Mouse (Mus musculus): Measurements from ENCODE around the gene Ager. TPM values are rescaled to one million over a fixed set of nuclear protein-coding genes. Genes with fewer than 3 reads are reported as not detected.

Ager gene
- polyA plus RNA-seq, 1 experiment from 2014 or later: 2.7 TPM

DNA sequence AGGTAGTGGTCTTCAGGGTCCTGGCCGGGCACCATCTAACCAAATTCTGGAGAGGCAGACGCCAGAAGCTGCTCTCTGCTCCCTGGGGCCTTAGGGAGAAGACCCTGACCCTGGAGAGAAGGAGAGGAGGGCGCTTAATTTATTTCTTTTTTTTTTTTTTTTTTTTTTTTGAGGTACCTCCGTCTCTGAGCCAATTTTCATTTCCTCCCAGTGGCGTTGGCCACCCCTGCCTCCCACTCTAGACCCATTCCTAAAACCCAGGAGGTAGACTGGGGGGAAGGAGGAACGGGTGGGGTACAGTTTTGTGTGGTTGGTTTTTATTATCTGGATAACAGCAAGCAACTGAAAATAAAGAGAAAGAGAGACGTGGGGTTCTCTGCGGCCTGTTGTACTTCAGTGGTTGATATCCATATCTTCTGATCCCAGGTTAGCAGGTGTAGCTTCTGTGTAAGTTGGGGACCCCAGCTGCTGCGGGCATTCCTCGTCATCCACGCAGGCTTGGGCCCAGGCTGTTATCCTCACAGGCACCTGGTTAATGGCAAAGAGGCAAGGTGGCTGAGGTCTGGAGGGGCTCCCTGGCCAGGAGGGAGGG, 15.5 kb downstream of the Ager start:
- DNase-seq (ENCODE audit: low spot score) (no peak), ATAC-seq (ENCODE audit: insufficient number of reproducible peaks, low FRiP score, low TSS enrichment, low read depth) (no peak)
- Histone ChIP-seq H3K27ac (replicated peaks; ENCODE audit: low read depth, low read length) (no peak overlapping the region), H3K4me2 (ENCODE audit: low read depth, severe bottlenecking) (no peak overlapping the region; the same call in 1 of the 2 replicates), H3K9me3 (ENCODE audit: control insufficient read depth, low read length) (no peaks in the 10 kb centered on the region), H3K36me3 (ENCODE audit: control insufficient read depth, insufficient read depth, low read length) (peaks cover 25% of the 10 kb centered on the region), H3K9ac (ENCODE audit: low read length) (no peak overlapping the region), H3K27me3 (ENCODE audit: control insufficient read depth, insufficient read depth, low read length) (no peaks in the 10 kb centered on the region), H3K4me3 (ENCODE audit: low read depth, low read length) (no peak overlapping the region), H3K4me1 (ENCODE audit: control insufficient read depth, insufficient read depth, low read length) (no peaks in the 10 kb centered on the region)
- 86% methylated on average over 11 of the region's 11 CpGs for WGBS

DNA sequence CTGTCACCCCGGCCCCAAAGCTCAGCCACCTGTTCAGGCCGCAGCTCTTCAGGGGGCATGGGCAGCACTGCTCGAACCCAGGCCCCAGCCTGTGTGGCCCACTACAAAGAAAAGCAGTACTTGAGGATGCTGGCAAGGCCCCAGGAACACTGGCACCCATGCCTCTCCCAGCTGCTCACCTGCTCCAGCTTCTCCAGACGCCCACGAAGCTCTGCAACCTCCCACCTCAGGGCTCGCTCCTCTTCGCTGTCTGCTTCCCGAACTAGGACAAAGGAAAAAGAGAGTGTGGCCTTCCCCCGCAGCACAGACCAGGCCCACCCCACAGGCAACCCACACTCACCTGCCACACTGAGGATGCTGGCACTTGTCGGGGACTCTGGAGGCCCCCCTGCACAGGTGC, 16.2 kb downstream of the Ager start:
- Histone ChIP-seq H3K4me2 (ENCODE audit: low read depth, severe bottlenecking) (no peak overlapping the region), H3K9ac (ENCODE audit: low read length) (no peak overlapping the region), H3K4me1 (ENCODE audit: control insufficient read depth, insufficient read depth, low read length) (no peaks in the 10 kb centered on the region), H3K9me3 (ENCODE audit: control insufficient read depth, low read length) (no peaks in the 10 kb centered on the region), H3K36me3 (ENCODE audit: control insufficient read depth, insufficient read depth, low read length) (peaks cover 25% of the 10 kb centered on the region), H3K27ac (replicated peaks; ENCODE audit: low read depth, low read length) (no peak overlapping the region), H3K27me3 (ENCODE audit: control insufficient read depth, insufficient read depth, low read length) (no peaks in the 10 kb centered on the region), H3K4me3 (ENCODE audit: low read depth, low read length) (no peak overlapping the region)
- WGBS: 86% methylated on average over 10 of the region's 10 CpGs
- DNase-seq (ENCODE audit: low spot score) (no peak), ATAC-seq (ENCODE audit: insufficient number of reproducible peaks, low FRiP score, low TSS enrichment, low read depth) (no peak)

DNA sequence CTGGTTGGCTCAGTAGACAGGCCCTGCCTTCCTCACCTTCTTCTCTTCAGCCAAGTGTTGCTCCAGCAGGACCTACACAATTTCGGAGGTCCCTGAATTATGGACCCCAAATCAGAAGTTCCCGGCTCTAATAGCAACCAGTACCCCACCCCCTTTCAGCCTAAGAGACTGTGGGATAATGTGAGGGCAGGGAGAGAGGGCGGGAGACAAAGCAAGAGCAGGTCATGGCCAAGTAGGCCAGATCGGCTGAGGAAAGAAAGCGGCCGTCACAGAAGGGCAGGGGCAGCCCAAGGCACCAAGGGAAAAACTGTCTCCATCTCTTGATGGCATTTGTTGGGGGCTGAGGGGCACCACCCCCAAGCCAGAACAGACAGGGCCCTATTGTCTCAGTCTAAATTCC, 18.2 kb downstream of the Ager start, which contains the start of gene Egfl8:
TSS of gene Egfl8 (minus strand) at position 101 of the 400 bp plus-strand sequence.
- ATAC-seq (ENCODE audit: insufficient number of reproducible peaks, low FRiP score, low TSS enrichment, low read depth) (no peak), DNase-seq (ENCODE audit: low spot score) (no peak)
- no peak within 1 kb of the TSS for H3K27ac ChIP-seq (replicated peaks; ENCODE audit: low read depth, low read length)
- H3K36me3 ChIP-seq (ENCODE audit: control insufficient read depth, insufficient read depth, low read length): peaks cover 24% of the 10 kb centered on the region
- H3K4me3 ChIP-seq (ENCODE audit: low read depth, low read length): no peak within 1 kb of the TSS
- 83% methylated on average over 6 of the region's 6 CpGs for WGBS
- no peaks in the 10 kb centered on the region for H3K27me3 ChIP-seq (ENCODE audit: control insufficient read depth, insufficient read depth, low read length)
- no peak within 1 kb of the TSS for H3K9ac ChIP-seq (ENCODE audit: low read length)
- no peaks in the 10 kb centered on the region for H3K4me1 ChIP-seq (ENCODE audit: control insufficient read depth, insufficient read depth, low read length)
- no peak within 1 kb of the TSS for H3K4me2 ChIP-seq (ENCODE audit: low read depth, severe bottlenecking)
- H3K9me3 ChIP-seq (ENCODE audit: control insufficient read depth, low read length): no peaks in the 10 kb centered on the region

DNA sequence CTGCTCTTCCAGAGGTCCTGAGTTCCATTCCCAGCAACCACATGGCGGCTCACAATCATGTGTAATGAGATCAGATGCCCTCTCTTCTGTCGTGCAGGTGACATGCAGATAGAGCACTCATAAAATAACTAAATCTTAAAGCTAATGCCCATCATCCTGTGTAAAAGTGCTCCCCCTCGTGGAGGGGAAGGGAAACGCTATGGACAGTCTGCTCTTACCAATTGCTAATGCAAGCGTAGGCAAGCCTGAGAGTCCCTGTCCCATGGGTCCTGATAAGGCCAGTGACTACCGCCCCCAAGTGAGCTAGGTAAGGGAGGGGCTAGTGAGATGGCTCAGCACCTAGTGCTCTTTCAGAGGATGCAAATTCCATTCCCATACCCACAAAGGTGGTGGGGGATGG, 21.3 kb downstream of the Ager start:
- no peak overlapping the region for H3K27ac ChIP-seq (replicated peaks; ENCODE audit: low read depth, low read length)
- ATAC-seq (ENCODE audit: insufficient number of reproducible peaks, low FRiP score, low TSS enrichment, low read depth): no peak
- no peaks in the 10 kb centered on the region for H3K4me1 ChIP-seq (ENCODE audit: control insufficient read depth, insufficient read depth, low read length)
- H3K9me3 ChIP-seq (ENCODE audit: control insufficient read depth, low read length): no peaks in the 10 kb centered on the region
- no peak overlapping the region for H3K4me3 ChIP-seq (ENCODE audit: low read depth, low read length)
- no peak overlapping the region for H3K4me2 ChIP-seq (ENCODE audit: low read depth, severe bottlenecking)
- no peak overlapping the region for H3K9ac ChIP-seq (ENCODE audit: low read length)
- H3K27me3 ChIP-seq (ENCODE audit: control insufficient read depth, insufficient read depth, low read length): no peaks in the 10 kb centered on the region
- peaks cover 2% of the 10 kb centered on the region; the same call in 1 of the 2 replicates for H3K36me3 ChIP-seq (ENCODE audit: control insufficient read depth, insufficient read depth, low read length)
- DNase-seq (ENCODE audit: low spot score): peak; percentile 74
- 21% methylated on average over 6 of the region's 6 CpGs for WGBS

DNA sequence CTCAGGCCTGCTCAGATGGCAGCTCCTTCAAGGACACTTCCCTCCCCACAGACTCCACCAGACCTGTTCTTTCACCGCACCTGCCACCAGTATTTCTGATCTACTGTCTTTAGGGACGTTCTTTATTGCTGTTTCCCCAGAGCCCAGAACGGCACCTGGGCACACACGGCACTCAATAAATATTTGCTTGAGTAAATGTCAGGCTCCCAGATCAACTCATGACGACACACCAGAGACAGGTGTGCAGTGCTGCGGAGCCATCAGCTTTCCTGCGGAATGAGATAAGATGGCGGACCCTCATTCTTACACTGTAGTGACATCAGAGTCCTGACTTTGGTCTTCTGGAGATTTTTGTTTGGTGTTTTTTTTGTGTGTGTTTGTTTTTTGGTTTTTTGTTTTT, 23.3 kb downstream of the Ager start:
- Histone ChIP-seq H3K27me3 (ENCODE audit: control insufficient read depth, insufficient read depth, low read length) (no peaks in the 10 kb centered on the region), H3K36me3 (ENCODE audit: control insufficient read depth, insufficient read depth, low read length) (no peaks in the 10 kb centered on the region), H3K4me2 (ENCODE audit: low read depth, severe bottlenecking) (no peak overlapping the region), H3K4me1 (ENCODE audit: control insufficient read depth, insufficient read depth, low read length) (peaks cover under 1% of the 10 kb centered on the region; the same call in 1 of the 2 replicates), H3K4me3 (ENCODE audit: low read depth, low read length) (no peak overlapping the region), H3K27ac (replicated peaks; ENCODE audit: low read depth, low read length) (no peak overlapping the region), H3K9ac (ENCODE audit: low read length) (no peak overlapping the region), H3K9me3 (ENCODE audit: control insufficient read depth, low read length) (no peaks in the 10 kb centered on the region)
- ATAC-seq (ENCODE audit: insufficient number of reproducible peaks, low FRiP score, low TSS enrichment, low read depth): no peak
- no peak for DNase-seq (ENCODE audit: low spot score)
- WGBS: 86% methylated on average over 8 of the region's 8 CpGs

DNA sequence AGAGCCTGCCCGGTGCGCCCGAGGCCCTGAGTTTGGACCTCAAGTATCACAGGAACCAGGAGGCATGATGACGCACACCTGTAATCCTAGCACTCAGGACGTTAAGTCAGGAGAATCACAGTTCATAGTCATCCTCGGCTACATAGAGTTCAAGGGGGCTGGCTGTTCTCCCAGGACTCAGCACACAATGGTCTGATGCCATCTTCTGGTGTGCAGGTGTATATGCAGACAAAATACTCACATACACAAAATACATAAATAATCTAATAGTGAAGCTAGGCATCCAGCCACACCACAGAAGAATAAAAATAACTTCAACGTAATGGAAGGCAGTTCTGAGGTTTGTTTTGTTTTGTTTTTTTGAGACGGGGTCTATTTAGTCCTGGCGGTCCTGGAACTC, 25.5 kb downstream of the Ager start:
- DNase-seq (ENCODE audit: low spot score): no peak
- WGBS: 85% methylated on average over 9 of the region's 9 CpGs

DNA sequence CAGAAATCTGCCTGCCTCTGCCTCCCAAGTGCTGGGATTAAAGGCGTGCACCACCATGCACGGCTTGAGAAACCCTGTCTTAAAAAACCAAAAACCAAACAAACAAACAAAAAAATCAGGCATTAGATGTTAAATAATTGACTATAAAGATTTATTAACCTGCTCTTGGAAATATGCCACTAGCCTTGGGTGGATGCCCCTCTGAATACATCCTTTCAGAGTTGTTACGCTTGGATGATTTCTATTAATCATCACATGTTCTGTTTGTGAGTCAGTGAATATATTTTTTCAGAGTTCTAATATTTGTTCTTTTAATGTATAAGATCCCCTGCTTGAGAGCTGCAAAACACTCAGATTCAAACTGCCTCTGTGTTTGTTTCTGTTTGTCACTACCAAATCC, 27.3 kb downstream of the Ager start:
- Histone ChIP-seq H3K9ac (ENCODE audit: low read length) (no peak overlapping the region), H3K27me3 (ENCODE audit: control insufficient read depth, insufficient read depth, low read length) (peaks cover 4% of the 10 kb centered on the region), H3K9me3 (ENCODE audit: control insufficient read depth, low read length) (no peaks in the 10 kb centered on the region), H3K4me2 (ENCODE audit: low read depth, severe bottlenecking) (no peak overlapping the region), H3K4me3 (ENCODE audit: low read depth, low read length) (no peak overlapping the region), H3K27ac (replicated peaks; ENCODE audit: low read depth, low read length) (no peak overlapping the region), H3K36me3 (ENCODE audit: control insufficient read depth, insufficient read depth, low read length) (no peaks in the 10 kb centered on the region), H3K4me1 (ENCODE audit: control insufficient read depth, insufficient read depth, low read length) (peaks cover 21% of the 10 kb centered on the region)
- ATAC-seq (ENCODE audit: insufficient number of reproducible peaks, low FRiP score, low TSS enrichment, low read depth): no peak
- DNase-seq (ENCODE audit: low spot score): no peak
- 93% methylated on average over 3 of the region's 3 CpGs for WGBS

More for the DNA sequence above, 25.5 kb downstream of the Ager start:
- ATAC-seq (ENCODE audit: insufficient number of reproducible peaks, low FRiP score, low TSS enrichment, low read depth): no peak
- H3K4me1 ChIP-seq (ENCODE audit: control insufficient read depth, insufficient read depth, low read length): peaks cover 12% of the 10 kb centered on the region
- no peaks in the 10 kb centered on the region for H3K36me3 ChIP-seq (ENCODE audit: control insufficient read depth, insufficient read depth, low read length)
- no peak overlapping the region for H3K4me3 ChIP-seq (ENCODE audit: low read depth, low read length)
- no peaks in the 10 kb centered on the region for H3K9me3 ChIP-seq (ENCODE audit: control insufficient read depth, low read length)
- H3K9ac ChIP-seq (ENCODE audit: low read length): no peak overlapping the region
- H3K4me2 ChIP-seq (ENCODE audit: low read depth, severe bottlenecking): no peak overlapping the region
- H3K27me3 ChIP-seq (ENCODE audit: control insufficient read depth, insufficient read depth, low read length): no peaks in the 10 kb centered on the region
- no peak overlapping the region for H3K27ac ChIP-seq (replicated peaks; ENCODE audit: low read depth, low read length)

DNA sequence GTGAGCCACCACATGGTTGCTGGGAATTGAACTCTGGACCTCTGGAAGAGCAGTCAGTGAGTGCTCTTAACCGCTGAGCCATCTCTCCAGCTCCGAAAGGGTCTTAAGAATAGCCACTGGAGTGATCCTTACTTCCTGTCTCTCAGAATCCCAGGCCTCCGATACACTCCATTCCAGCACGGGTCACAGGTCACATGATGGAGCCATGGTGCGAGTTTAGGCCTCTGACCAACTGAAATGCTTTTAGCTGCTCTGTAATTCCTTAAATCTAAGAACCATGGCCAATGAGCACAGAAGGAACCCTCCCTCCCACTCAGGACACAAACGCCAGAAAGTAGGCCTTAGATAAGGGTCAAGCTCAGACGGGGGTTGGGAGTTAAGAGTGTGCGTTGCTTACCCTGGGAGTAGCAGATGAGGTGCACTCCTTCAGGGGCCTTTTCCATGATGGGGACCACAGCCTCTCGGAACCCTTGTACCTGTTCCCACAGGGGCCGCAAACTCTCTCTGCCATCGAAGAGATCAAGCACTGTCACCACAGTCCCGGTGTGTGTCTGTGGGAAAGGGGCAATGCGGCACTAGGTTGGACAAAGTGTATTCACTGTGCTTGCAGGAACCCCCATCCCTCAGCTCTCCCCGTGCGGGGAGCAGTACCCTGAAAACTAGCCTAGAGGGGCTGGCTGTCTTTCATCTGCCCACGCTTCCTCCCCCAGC, 28.6 kb downstream of the Ager start:
- H3K4me1 ChIP-seq (ENCODE audit: control insufficient read depth, insufficient read depth, low read length): peaks cover 28% of the 10 kb centered on the region
- ATAC-seq (ENCODE audit: insufficient number of reproducible peaks, low FRiP score, low TSS enrichment, low read depth): no peak

More for the DNA sequence above, 28.6 kb downstream of the Ager start:
- H3K27me3 ChIP-seq (ENCODE audit: control insufficient read depth, insufficient read depth, low read length): peaks cover 16% of the 10 kb centered on the region
- peak overlapping the region; percentile 94 for H3K4me2 ChIP-seq (ENCODE audit: low read depth, severe bottlenecking)
- H3K4me3 ChIP-seq (ENCODE audit: low read depth, low read length): peak overlapping the region; percentile 82
- no peaks in the 10 kb centered on the region for H3K36me3 ChIP-seq (ENCODE audit: control insufficient read depth, insufficient read depth, low read length)
- 55% methylated on average over 16 of the region's 16 CpGs for WGBS
- no peaks in the 10 kb centered on the region for H3K9me3 ChIP-seq (ENCODE audit: control insufficient read depth, low read length)
- H3K27ac ChIP-seq (replicated peaks; ENCODE audit: low read depth, low read length): no peak overlapping the region
- no peak for DNase-seq (ENCODE audit: low spot score)
- H3K9ac ChIP-seq (ENCODE audit: low read length): peak overlapping the region; percentile 71
